Mouse (Mus musculus): Measurements from ENCODE around the gene Dffa.

DNA sequence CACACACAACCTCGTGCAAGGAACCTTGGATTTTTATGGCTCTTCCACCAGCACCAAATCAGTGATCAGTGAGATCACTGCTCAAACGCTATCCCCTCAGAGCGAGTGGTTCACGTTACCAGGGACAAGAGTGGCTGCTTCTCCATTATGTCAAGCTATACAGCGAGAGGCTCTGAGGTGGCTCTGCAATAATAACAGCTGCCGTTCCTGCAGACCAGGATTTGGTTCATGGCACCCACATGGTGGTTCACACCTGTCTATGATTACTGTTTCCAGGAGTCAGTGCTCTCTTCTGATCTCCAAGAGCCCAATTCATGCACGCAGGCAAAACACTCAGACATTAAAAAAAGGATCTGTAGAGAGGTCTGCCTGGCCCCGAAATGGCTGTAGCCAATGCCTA, 34.6 kb downstream of the Dffa start:
- no peak for TF ChIP-seq CTCF (IDR thresholded peaks at IDR 0.05; ENCODE audit: low read depth)
- TF ChIP-seq EP300 (IDR thresholded peaks at IDR 0.05; ENCODE audit: low read depth), result no peak

All from heart, postnatal 0 days (tissue).